Mouse (Mus musculus) erythroblast, embryonic 14.5 days (primary cell): ENCODE data around the gene Uvrag.

Experiments
- GATA1 ChIP-seq: IDR thresholded peaks from 2 replicates; pipeline ENCODE4 v1.6.1; 2012; ENCODE audit warnings: low read length, inconsistent platforms, mixed read lengths
- TAL1 ChIP-seq: IDR thresholded peaks from 3 replicates; pipeline ENCODE4 v1.6.1; 2012; ENCODE audit warnings: low read length, inconsistent platforms, mixed read lengths

GRCm38 (mm10) chr7:98874411-98874951 lies 266.5 kb downstream of the Uvrag start:
- TF ChIP-seq GATA1: no peak
- no peak for TF ChIP-seq TAL1
